In the genomic region with DNA sequence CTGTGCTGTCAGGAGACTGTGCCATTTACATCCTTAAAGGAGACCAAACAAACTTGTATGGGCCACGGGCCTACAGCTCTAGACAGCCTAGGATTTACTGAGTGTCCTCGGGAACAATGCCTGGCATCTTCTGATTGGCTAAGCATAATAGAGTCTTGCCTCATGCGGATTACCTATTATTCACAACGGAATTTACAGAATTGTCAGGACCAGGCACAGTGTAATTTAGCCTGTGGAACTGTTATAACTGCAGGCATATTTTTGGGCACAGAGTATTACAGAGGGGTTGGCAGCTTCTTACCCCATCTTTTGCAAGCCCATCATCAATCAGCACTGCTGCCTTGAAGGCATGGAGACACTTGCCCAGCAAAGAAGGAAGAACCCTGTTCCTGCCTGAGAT, we compare ENCODE assay signal across 26 mouse cellular contexts. TPM values are rescaled to one million over a fixed set of nuclear protein-coding genes. Genes with fewer than 3 reads are reported as not detected.
A peak's percentile ranks its signal among the peaks of the same experiment; 100 is the strongest.
DNase-seq lines count a peak whose midpoint lies in the region; ATAC-seq lines count a peak whose summit lies in the region.
"Had no signal": no experiment of that assay in that cellular context is flagged by ENCODE, and none has a peak within 500 bp of the region (broad histone marks: within the 10 kb centered on the region; RNA-seq: fewer than 3 reads in every experiment).

No protein-coding gene starts in this region.

- no peaks in the 10 kb centered on the region for H3K36me3 ChIP-seq in embryonic facial prominence, embryonic 14.5 days (ENCODE audit: control insufficient read depth, insufficient read depth, low read length)
- H3K36me3 ChIP-seq in embryonic facial prominence, embryonic 10.5 days (replicated peaks) = peaks cover 10% of the 10 kb centered on the region
- H3K36me3 ChIP-seq in forebrain, embryonic 16.5 days (ENCODE audit: control insufficient read depth, insufficient read depth) = no peaks in the 10 kb centered on the region; the same call in 1 of the 2 replicates
- 0 out of 2 replicates have a peak, but pooled peaks cover 4% of the 10 kb centered on the region for H3K36me3 ChIP-seq in forebrain, embryonic 11.5 days (ENCODE audit: control insufficient read depth, insufficient read depth, low read length)
- no peaks in the 10 kb centered on the region for H3K36me3 ChIP-seq in neural tube, embryonic 11.5 days (ENCODE audit: control insufficient read depth, insufficient read depth, low read length)
- H3K36me3 ChIP-seq: embryonic facial prominence, embryonic 15.5 days; hindbrain, embryonic 15.5 days; intestine, embryonic 15.5 days had no signal

- no peak overlapping the region for H3K4me3 ChIP-seq in embryonic facial prominence, embryonic 14.5 days (ENCODE audit: low read depth, low read length)
- no peak overlapping the region for H3K4me3 ChIP-seq in embryonic facial prominence, embryonic 10.5 days
- no peak overlapping the region for H3K4me3 ChIP-seq in forebrain, embryonic 16.5 days (replicated peaks; ENCODE audit: low read length)
- H3K4me3 ChIP-seq in forebrain, embryonic 11.5 days (ENCODE audit: low read depth, low read length) = no peak overlapping the region
- no peak overlapping the region for H3K4me3 ChIP-seq in neural tube, embryonic 11.5 days (ENCODE audit: low read depth, low read length)
- H3K4me3 ChIP-seq: embryonic facial prominence, embryonic 15.5 days; gastrocnemius, adult 2 months; heart, adult 2 months; heart, embryonic 10.5 days; heart, embryonic 13.5 days; hindbrain, embryonic 15.5 days; intestine, embryonic 15.5 days had no signal

- ATAC-seq in embryonic facial prominence, embryonic 14.5 days (ENCODE audit: low read depth) = peak; percentile 84; the same call in 1 of the 2 replicates
- 0 out of 2 replicates have a peak, but pooled peaks have one; percentile 18 for ATAC-seq in forebrain, embryonic 16.5 days
- ATAC-seq in forebrain, embryonic 11.5 days (replicated peaks; ENCODE audit: low FRiP score) = no peak
- ATAC-seq in neural tube, embryonic 11.5 days (ENCODE audit: insufficient read depth, low FRiP score, low TSS enrichment) = no peak
- ATAC-seq: activated CD4-positive, CD25-positive, alpha-beta regulatory T cell, adult 4 months; intestine, embryonic 15.5 days had no signal

- no peak overlapping the region for H3K9ac ChIP-seq in embryonic facial prominence, embryonic 14.5 days (ENCODE audit: low read depth, low read length)
- no peak overlapping the region for H3K9ac ChIP-seq in forebrain, embryonic 16.5 days (replicated peaks; ENCODE audit: low read depth, low read length)
- no peak overlapping the region for H3K9ac ChIP-seq in forebrain, embryonic 11.5 days (ENCODE audit: low read length)
- H3K9ac ChIP-seq in neural tube, embryonic 11.5 days (ENCODE audit: low read length) = no peak overlapping the region
- H3K9ac ChIP-seq: embryonic facial prominence, embryonic 15.5 days; heart, embryonic 13.5 days; hindbrain, embryonic 15.5 days; intestine, embryonic 15.5 days had no signal

- H3K27me3 ChIP-seq in embryonic facial prominence, embryonic 14.5 days (replicated peaks; ENCODE audit: control insufficient read depth, insufficient read depth, low read length) = no peaks in the 10 kb centered on the region
- no peaks in the 10 kb centered on the region for H3K27me3 ChIP-seq in embryonic facial prominence, embryonic 10.5 days (replicated peaks; ENCODE audit: low read depth, poor library complexity, severe bottlenecking)
- no peaks in the 10 kb centered on the region for H3K27me3 ChIP-seq in forebrain, embryonic 16.5 days (replicated peaks; ENCODE audit: control insufficient read depth, insufficient read depth, low read length)
- no peaks in the 10 kb centered on the region for H3K27me3 ChIP-seq in forebrain, embryonic 11.5 days (ENCODE audit: control insufficient read depth, insufficient read depth, low read length)
- no peaks in the 10 kb centered on the region for H3K27me3 ChIP-seq in neural tube, embryonic 11.5 days (ENCODE audit: control insufficient read depth, insufficient read depth, low read length)
- H3K27me3 ChIP-seq: embryonic facial prominence, embryonic 15.5 days; heart, embryonic 13.5 days; hindbrain, embryonic 15.5 days; intestine, embryonic 15.5 days had no signal

- no peak overlapping the region for H3K4me2 ChIP-seq in embryonic facial prominence, embryonic 14.5 days (ENCODE audit: low read depth, low read length)
- no peak overlapping the region for H3K4me2 ChIP-seq in forebrain, embryonic 16.5 days (ENCODE audit: low read length)
- no peak overlapping the region for H3K4me2 ChIP-seq in forebrain, embryonic 11.5 days (ENCODE audit: low read depth, low read length, severe bottlenecking)
- no peak overlapping the region for H3K4me2 ChIP-seq in neural tube, embryonic 11.5 days (ENCODE audit: low read depth)
- H3K4me2 ChIP-seq: embryonic facial prominence, embryonic 15.5 days; heart, embryonic 13.5 days; hindbrain, embryonic 15.5 days; intestine, embryonic 15.5 days had no signal

- H3K9me3 ChIP-seq in embryonic facial prominence, embryonic 14.5 days (ENCODE audit: control insufficient read depth, low read length) = peaks cover 12% of the 10 kb centered on the region
- H3K9me3 ChIP-seq in embryonic facial prominence, embryonic 10.5 days = peaks cover 11% of the 10 kb centered on the region
- peaks cover 11% of the 10 kb centered on the region for H3K9me3 ChIP-seq in forebrain, embryonic 16.5 days (ENCODE audit: control insufficient read depth, low read length)
- peaks cover 1% of the 10 kb centered on the region; the same call in 1 of the 2 replicates for H3K9me3 ChIP-seq in forebrain, embryonic 11.5 days (ENCODE audit: control insufficient read depth, low read length)
- H3K9me3 ChIP-seq in neural tube, embryonic 11.5 days (ENCODE audit: control insufficient read depth, low read length) = no peaks in the 10 kb centered on the region
- H3K9me3 ChIP-seq: intestine, embryonic 15.5 days had no signal

- no peak for DNase-seq in embryonic facial prominence, embryonic 14.5 days (ENCODE audit: low spot score)
- DNase-seq in embryonic facial prominence, embryonic 10.5 days (ENCODE audit: low spot score) = no peak
- no peak for DNase-seq in forebrain, embryonic 11.5 days (ENCODE audit: low spot score)
- DNase-seq in neural tube, embryonic 11.5 days (ENCODE audit: low spot score) = peak; percentile 8
- no peak for DNase-seq in neural tube, embryonic 10.5 days (ENCODE audit: extremely low spot score, low spot score)
- no peak for DNase-seq in kidney, adult 18-20 months
- DNase-seq: adrenal gland, adult 8-10 months; adrenal gland, postnatal 25 days; cerebellum, adult 11-12 months; cerebellum, adult 8-10 months; cerebellum, postnatal 10 days; cerebellum, postnatal 36 days; embryo, embryonic 11 days; gastrocnemius, adult 2 months; gastrocnemius, postnatal 14 days; heart, adult 2 months; heart, postnatal 14 days; heart, postnatal 4 days; kidney, adult 11 months had no signal

- H3K4me1 ChIP-seq in embryonic facial prominence, embryonic 14.5 days (ENCODE audit: control insufficient read depth, insufficient read depth, low read length) = no peaks in the 10 kb centered on the region
- peaks cover 2% of the 10 kb centered on the region for H3K4me1 ChIP-seq in embryonic facial prominence, embryonic 10.5 days
- 0 out of 2 replicates have a peak, but pooled peaks cover 3% of the 10 kb centered on the region for H3K4me1 ChIP-seq in forebrain, embryonic 16.5 days (replicated peaks; ENCODE audit: control insufficient read depth, insufficient read depth, low read length)
- no peaks in the 10 kb centered on the region; the same call in 1 of the 2 replicates for H3K4me1 ChIP-seq in forebrain, embryonic 11.5 days (replicated peaks; ENCODE audit: control insufficient read depth, insufficient read depth, low read length)
- no peaks in the 10 kb centered on the region for H3K4me1 ChIP-seq in neural tube, embryonic 11.5 days (ENCODE audit: control insufficient read depth, insufficient read depth, low read length)
- H3K4me1 ChIP-seq: embryonic facial prominence, embryonic 15.5 days; heart, embryonic 10.5 days; hindbrain, embryonic 15.5 days; intestine, embryonic 15.5 days had no signal

- 49% methylated on average over 4 of the region's 4 CpGs for WGBS in embryonic facial prominence, embryonic 14.5 days
- 61% methylated on average over 4 of the region's 4 CpGs for WGBS in embryonic facial prominence, embryonic 10.5 days
- 26% methylated on average over 4 of the region's 4 CpGs for WGBS in forebrain, embryonic 16.5 days
- WGBS in forebrain, embryonic 11.5 days = 44% methylated on average over 4 of the region's 4 CpGs
- 49% methylated on average over 4 of the region's 4 CpGs for WGBS in neural tube, embryonic 11.5 days

- H3K27ac ChIP-seq in embryonic facial prominence, embryonic 14.5 days (replicated peaks; ENCODE audit: low read depth, low read length) = no peak overlapping the region
- H3K27ac ChIP-seq in embryonic facial prominence, embryonic 10.5 days (replicated peaks) = no peak overlapping the region
- no peak overlapping the region for H3K27ac ChIP-seq in forebrain, embryonic 16.5 days (ENCODE audit: low read length)
- no peak overlapping the region for H3K27ac ChIP-seq in forebrain, embryonic 11.5 days (ENCODE audit: low read depth, low read length)
- no peak overlapping the region for H3K27ac ChIP-seq in neural tube, embryonic 11.5 days (ENCODE audit: low read depth, low read length)
- H3K27ac ChIP-seq: embryonic facial prominence, embryonic 15.5 days; gastrocnemius, adult 2 months; heart, adult 2 months; heart, embryonic 10.5 days; heart, embryonic 13.5 days; hindbrain, embryonic 15.5 days; intestine, embryonic 15.5 days had no signal

RNA-seq across cellular contexts. Expression of a gene that starts 51.6 kb away (rescaled TPM):
- 11.0 and 11.2 TPM in 2 replicates for polyA plus RNA-seq in embryonic facial prominence, embryonic 14.5 days (2014; fragmentation: Nextera tagmentation; extraction: Ambion mirVana)
- polyA plus RNA-seq in embryonic facial prominence, embryonic 10.5 days (2016; fragmentation: Nextera tagmentation; extraction: Ambion mirVana) = 12.2 and 16.4 TPM in 2 replicates
- 37.0 and 40.1 TPM in 2 replicates for polyA plus RNA-seq in forebrain, embryonic 16.5 days (2015; fragmentation: Nextera tagmentation; extraction: Ambion mirVana)
- polyA plus RNA-seq in forebrain, embryonic 11.5 days (2014; fragmentation: Nextera tagmentation; extraction: Ambion mirVana) = 16.2 and 16.8 TPM in 2 replicates
- polyA plus RNA-seq in neural tube, embryonic 11.5 days (2014; fragmentation: Nextera tagmentation; extraction: Ambion mirVana) = 28.1 and 31.3 TPM in 2 replicates

Comparison
In these comparisons a context has a peak if more than half of its experiments do, and no peak if none do; other contexts are left out.
1. ATAC-seq: peak in embryonic facial prominence, embryonic 14.5 days (single experiment) and forebrain, embryonic 16.5 days (single experiment); none in forebrain, embryonic 11.5 days (single experiment) and neural tube, embryonic 11.5 days (single experiment).